Mouse (Mus musculus) c-Kit-positive CD71-positive TER-119-negative erythroid progenitor cells, embryonic 14.5 days (primary cell): ENCODE data around the gene Fam189a2.

Experiments used
- DNase-seq: peaks from one replicate; pipeline ENCODE4 v3.0.0-alpha.2; 2013; ENCODE audit warnings: low read depth

Gene Fam189a2

DNA sequence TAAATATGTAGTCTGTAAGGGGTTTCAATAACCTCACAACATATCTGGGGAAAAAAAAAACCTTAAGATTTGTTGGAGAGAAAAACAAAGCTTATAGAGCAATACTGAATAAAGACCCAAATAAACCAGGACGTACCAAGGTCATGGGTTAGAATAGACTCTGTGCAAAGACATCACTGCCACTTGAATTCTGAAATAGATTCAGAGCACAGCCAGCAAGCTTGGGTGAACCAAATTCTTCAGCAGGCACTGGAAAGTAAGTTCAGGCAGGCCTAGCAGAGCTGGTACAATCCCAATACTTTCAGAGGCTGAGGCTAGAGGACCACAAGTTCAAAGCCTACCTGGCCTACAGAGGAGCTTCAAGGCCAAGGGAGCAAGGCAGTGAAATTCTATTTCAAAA, 6.2 kb downstream of the Fam189a2 start:
- DNase-seq = no peak

DNA sequence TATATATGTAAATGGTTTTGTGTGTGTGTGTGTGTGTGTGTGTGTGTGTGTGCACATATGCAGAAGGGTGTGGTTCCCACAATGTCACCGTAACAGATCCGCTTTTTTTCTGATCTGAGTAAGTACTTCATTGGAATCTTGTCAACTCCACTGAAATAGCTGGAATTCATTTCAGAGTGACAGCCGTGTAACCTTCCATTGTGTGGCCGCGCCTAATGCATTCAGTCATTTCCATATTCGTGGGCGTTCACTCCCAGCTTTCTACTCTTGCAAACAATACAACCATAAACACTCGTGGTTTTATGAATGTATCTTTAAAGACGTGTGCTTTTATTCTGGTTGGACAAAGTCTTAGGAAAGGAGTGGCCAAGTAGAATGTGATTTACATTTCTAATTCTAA, 6.7 kb downstream of the Fam189a2 start:
- DNase-seq = no peak

DNA sequence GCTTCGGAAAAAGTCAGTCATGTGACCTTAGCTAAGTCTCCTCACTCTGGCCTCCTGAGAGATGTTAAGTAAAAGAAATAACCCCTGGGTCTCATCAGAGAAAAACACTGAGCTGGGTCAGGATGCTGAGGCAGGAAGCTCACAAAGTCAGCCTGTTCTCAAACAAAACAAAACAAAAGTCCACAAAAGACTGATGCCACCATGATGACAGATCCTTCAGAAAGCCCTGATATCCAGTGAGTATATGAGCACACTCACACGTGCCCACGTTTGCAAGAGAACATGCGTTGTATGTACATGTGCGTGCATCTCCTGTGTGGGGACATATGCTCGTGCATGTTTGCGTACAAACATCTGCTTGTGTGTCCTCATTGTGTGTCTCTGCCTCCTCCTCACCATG, 7.5 kb downstream of the Fam189a2 start:
- DNase-seq = no peak

DNA sequence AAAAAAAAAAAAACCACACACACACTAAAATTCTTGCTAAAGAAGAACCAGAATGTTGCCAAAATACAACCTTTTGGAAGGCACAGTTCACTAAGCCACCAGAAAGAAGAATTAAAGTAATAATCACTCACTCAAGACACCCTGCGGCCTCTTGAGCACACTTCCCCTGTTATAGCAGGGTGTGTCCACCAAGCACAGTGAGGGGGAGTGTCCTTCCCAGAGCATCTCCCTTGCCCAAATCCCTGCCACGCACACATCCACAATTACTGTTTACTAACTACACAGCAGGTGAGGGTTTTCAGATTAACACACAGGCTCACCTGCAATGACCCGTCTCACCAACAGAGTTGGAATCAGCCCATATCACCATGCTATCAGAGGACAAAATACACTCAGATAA, 8.0 kb downstream of the Fam189a2 start:
- no peak for DNase-seq

DNA sequence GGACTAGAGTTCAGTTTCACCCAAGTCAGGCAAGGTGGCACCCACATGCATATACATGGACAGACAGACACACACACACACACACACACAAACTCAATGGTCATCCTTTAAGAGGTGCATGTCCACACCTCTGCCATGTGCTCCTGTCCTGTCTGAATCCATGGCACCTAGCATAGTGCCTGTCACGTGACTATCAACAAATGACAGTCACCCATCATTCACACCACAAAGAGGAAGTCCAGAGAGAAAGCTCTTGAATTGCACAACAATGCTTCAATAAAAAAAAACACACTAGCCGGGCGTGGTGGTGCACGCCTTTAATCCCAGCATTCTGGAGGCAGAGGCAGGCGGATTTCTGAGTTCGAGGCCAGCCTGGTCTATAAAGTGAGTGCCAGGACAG, 8.5 kb downstream of the Fam189a2 start:
- DNase-seq = no peak

DNA sequence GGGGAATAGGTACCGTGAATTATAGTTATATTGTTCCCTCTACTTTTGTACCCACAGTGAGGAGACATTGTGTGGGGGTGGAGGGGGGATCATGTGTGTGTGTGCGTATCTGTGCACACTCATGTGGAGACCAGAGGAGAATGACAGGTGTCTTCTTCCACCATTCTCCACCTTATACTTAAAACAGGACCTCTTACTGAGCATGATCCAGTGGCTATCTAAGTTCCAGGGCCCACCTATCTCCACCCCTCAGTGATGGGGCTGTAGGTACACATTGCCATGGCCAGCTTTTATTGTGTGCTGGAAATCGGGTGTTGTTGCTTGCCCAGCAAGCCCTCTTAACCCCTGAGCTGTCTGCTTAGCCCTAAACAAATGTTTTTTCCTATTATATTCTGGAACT, 10.1 kb downstream of the Fam189a2 start:
- no peak for DNase-seq

DNA sequence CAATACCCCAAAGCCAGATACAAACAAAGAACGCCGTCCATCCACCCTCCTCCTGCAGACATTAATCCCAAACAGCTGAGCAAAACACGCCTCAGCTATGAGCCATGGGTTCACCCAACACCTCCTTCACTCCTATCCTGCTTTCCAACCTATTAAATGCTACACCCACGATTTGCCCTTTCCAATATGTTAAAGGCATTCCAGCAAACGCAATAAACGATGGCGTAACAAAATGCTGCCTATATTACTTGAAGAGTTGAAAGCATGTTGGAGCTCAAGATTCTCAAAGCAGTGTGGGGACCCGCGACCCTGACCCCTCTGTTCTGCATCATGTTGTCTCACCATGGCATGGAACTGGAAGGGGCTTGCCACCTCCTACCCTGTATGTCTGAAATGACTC, 11.2 kb downstream of the Fam189a2 start:
- DNase-seq = no peak

DNA sequence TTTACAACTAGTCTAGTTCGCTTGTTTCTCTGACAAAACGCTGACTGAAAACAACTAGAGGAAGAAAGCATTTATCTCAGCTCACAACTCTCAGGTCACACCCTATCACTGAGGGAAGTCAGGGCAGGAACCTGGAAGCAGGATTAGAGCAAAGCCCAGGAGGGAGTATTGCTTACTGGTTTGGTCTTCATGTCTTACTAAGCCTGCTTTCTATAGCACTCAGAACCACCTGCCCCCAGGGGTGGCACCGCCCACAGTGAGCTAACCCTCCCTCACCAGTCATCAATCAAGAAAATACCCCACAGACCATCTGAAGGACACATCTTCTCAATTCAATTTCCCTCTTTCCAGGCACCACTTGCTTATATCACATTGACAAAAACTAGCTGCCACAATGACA, 12.4 kb downstream of the Fam189a2 start:
- DNase-seq = no peak

DNA sequence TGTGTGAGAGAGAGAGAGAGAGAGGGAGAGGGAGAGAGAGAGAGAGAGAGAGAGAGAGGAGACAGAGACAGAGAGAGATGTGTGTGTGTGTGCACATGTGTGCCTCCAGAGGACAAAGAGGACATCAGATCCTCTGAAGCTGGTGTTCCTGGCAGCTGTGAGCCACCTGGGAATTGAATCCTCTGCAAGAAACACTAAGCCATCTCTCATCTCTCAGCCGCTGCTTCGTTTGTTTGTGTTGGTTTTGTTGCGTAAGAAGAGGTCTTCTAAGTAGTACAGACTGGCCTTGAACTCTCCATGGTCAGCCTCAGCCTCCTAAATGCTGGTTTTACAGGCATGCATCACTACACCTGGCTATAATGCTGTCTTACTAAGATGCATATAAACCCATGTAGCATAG, 12.9 kb downstream of the Fam189a2 start:
- DNase-seq = no peak

DNA sequence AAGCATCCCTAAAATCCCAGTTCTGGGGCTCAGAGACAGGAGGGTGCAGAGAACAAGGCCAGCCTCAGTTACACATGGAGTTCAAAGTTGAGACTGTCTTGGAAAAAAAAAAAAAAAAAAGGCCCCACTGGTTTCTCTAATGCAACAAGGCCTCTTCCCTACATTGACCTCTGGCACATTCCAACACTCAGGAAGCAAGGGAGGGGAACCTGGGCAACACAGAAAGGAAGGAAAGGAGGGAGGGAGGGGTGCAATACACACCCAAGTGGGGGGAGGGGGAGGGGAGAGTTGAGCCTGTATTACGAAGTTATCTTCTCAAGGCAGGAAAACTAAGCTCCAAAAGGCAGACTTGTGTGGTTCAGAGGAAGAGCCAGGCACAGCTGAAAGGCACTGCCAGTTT, 13.4 kb downstream of the Fam189a2 start:
- no peak for DNase-seq

DNA sequence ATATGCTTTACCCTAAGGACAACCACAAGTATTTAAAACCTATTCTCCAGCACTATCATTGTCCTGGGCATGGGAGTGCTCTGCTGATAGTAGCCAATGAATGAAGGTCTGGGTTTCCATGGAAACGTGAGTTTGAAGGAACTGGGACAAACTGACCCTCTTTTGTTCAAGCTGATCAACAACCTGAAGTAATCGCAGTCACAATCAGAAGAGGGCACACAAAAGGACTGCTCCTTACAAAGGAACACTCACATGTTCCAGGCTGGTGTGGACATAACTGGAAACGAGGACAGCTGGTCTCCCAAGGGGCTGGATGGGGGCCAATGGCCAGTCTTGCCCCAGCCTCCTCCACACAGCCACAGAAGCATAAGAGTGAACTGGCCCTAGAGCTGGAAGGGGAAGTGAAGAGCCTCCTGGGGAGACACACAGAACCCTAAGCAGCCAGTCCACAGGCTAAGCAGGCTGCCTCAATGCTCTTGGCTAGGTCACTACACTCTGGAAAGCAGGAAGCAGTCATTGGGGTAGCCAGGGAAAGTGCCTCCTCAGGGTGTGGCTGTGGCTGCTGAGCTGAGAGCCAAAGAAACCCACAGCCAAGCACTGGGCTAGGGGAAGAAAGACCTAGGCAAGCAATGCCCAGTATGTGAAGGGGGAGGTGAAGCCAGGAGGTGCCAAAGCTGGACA, 14.0 kb downstream of the Fam189a2 start:
- DNase-seq = no peak

DNA sequence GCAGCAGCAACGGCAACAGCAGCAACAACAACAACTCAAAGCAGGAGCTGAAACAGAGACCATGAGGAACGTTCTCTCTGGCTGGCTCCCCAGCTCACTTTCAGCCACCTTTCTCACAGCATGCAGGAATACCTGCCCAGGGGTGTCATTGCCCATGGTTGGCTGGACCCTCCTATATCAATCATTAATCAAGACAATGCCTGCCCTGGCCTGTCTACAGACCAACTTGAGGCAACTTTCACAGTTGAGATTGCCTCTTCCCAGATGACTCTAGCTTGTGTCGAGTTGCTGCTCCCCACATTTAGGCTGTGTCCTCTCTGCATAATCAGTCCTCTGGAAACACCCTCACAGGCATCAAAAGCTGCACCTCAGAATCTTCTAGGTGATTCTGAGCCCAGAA, 17.6 kb downstream of the Fam189a2 start:
- no peak for DNase-seq

DNA sequence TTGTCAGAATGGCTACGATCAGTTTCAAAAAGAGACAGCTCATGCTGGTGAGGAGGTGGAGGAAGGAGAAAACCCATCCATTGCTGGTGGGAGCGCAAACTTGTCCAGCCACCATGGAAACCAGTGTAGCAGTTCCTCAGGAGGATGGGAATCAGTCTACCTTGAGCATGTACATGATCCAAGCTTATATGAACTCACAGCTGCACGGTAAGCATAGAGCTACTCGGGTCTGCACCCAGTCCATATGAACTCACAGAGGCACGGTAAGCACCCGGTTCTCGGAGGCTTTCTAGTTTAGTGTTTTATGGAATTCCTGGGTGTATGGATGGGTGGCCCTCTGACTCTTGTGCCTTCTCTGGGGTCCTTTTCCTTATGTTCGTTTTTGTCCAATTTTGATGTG, 18.3 kb downstream of the Fam189a2 start:
- DNase-seq = no peak

DNA sequence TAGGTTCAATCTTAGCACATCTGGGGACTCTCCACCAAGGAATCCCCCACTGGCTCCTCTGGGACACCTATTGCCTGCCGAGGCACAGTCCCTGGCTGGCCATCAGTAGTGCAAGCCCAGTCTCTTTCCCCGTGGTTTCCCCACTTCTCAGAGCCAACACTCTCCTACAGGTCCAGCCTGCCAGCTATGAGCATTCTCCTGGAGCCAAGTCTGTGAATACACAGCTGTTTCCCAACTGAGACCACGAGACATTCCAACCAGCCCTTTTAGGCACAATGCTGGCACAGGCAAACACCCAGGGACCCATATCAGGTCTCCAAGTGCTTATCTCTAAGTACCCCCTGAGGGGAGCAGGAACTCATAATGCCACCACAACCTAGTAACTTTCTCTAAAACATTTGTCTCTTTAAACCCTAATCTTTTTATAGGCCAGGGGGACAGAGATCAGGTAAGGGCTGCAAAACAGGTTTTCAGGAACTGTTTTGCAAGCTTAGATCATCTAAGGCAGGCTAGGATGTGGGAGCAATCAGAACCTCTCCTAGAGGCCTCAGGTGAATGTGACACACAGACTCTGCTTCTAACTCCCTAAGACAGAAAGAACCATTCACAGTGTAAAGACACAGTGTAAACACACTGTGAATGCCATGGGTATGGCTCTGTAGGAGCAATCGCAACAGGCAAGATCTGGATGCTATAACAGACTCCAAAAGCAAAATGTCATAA, 23.0 kb downstream of the Fam189a2 start:
- DNase-seq = no peak

DNA sequence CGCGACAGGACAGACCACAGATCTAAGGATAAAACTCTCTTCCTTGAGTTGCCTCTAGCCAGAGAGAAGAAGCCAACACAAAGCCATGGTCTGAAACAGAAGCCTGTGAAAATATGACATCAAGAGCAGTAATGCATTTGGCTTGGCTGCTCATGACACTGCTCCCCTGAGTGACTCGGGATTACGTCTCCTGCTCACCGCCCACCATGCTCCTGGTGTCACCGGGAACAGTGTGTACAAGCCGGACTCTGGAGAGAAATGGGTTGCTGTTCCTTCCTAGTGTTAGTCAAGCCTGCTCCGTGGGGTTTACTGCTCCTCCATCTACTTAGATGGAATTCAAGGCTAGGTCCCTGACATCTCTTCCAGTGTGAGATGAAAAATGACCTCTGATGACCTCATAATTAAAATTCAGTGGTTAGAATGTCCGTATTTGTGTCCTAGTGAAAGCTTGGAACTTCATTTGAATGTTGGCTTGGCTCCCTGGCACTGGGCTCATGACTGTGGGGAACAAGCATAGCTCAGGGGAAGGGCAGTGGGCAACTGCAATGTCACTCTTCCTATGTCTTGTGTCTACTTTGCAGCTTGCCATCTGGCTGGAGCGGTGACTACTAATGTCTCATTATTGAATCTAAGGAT, 23.7 kb downstream of the Fam189a2 start:
- no peak for DNase-seq

DNA sequence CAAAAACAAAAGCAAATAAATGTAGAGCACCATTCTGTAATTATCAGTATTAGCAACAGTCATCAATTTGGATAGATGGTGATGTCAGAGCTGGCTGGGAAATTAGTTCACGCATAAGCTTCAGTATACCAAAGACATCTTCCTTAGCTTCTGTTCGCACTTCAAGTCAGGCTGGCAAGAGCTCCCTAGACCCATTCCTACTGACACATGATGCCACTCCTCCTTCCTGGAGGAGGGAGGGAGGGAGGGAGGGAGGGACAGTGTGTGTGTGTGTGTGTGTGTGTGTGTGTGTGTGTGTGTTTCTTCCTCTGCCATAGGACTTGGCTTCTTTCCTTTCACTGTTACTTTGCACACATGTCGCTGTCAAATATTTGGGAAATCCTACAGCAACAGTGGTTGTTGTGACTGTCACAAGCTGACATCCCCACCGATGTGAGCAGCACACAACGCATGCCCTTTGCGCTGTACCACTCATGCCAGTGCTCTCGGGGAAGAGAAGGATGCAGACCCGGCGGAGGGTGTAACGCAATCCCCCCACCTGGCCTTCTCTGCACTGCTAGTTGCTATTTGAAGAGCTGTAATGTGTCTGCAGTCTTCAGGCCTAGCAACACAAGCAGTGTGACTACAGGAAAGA, 34.9 kb downstream of the Fam189a2 start:
- DNase-seq = no peak

DNA sequence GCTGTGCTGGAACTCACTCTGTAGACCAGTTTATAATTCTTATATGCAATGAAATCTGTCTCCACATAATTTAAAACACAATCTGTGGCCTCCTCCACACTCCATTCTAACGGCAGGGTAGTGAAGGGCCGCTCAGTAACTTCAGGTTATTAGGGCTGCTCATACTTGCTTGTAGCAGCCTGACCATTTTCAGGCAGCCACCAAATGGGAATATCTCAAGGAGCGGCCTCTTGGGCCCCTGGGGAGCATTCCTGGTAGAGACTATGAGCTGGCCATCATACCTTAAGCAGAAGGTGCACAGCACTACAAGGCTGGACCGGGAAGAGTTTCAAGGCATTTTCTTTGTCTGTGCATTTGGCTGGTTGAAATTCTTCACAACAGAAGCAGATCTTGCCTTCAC, 42.7 kb downstream of the Fam189a2 start:
- DNase-seq = no peak

DNA sequence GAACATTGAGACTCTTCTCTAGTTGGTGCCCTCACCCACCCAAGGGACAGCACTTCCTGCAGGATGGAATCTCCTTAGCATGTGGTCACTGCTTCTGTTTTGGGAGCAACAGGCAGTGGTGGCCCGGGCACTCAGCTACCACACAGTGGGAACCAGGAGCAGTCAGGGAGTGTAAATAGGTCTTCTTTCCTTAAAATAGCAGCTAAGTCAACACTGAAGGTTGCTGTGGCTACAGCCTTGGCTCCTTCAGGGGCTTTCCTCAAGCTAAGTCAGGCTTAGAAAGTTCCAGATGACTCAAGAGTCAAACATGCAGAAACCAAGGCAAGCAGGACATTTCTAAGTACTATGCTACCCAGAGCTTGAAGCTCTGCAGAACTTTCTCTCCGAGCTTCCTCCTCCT, 43.5 kb downstream of the Fam189a2 start:
- DNase-seq = no peak

DNA sequence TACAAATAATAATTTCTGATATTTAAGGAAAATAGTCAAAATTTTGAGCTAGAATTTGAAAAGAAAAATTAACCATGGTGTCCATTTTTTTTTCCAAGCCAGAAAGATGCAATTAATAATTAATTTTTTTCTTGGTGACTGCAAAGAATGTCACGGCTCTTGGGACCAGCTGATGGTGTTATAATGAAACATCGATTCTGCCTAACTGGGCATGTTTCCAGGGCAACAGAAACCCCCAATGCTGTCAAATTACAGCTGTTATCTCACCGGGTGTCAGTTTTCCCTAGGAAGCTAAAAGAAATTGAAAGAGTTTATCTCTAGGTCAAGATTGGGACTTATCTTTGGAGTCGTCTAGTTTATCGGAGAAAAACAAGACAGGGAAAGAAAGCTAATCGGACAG, 46.6 kb downstream of the Fam189a2 start:
- no peak for DNase-seq

DNA sequence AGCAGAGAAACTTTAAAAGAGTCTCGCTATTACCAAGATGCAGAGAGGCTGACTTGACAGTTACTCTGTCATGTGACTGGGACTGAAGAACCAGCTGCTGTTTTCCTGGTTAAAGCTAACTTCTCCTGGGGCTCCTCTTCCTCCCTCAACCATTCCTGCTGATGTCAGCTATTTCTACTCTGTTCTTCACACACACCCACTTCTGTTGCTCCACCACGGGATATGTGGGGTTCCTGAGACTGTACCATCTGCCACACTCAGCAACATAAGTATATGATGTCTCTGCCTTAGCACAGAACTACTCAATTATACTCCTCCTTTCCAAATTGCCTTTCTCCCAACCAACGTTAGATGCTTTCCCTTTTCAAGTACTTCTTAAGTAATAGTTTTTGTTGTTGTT, 50.2 kb downstream of the Fam189a2 start:
- DNase-seq = no peak

DNA sequence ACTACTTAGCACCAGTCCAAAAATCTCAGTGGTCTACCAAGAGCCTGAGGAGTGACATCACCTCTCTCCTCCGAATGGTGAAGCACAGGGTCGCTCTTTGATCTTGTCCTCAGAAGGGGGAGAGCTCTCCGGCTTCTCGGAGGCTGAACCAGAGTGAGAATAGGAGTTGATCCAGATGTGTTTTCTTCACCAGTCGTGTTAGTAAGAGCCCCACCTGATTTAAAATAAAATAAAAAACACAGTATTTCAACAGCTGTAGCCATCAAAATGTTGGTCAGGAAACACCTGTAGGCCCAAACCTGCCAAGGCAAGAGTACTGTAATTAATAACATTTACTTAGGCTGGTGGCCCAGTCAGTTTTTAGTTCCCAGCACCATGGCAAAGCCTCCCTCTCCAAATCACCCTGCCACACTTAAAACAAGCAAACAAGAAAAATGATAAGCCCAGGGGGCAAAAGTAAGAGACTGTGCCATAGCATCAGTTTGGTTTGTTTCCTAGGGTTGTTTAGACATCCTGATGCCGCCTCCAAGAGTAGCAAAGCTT, 52.8 kb downstream of the Fam189a2 start:
- no peak for DNase-seq

DNA sequence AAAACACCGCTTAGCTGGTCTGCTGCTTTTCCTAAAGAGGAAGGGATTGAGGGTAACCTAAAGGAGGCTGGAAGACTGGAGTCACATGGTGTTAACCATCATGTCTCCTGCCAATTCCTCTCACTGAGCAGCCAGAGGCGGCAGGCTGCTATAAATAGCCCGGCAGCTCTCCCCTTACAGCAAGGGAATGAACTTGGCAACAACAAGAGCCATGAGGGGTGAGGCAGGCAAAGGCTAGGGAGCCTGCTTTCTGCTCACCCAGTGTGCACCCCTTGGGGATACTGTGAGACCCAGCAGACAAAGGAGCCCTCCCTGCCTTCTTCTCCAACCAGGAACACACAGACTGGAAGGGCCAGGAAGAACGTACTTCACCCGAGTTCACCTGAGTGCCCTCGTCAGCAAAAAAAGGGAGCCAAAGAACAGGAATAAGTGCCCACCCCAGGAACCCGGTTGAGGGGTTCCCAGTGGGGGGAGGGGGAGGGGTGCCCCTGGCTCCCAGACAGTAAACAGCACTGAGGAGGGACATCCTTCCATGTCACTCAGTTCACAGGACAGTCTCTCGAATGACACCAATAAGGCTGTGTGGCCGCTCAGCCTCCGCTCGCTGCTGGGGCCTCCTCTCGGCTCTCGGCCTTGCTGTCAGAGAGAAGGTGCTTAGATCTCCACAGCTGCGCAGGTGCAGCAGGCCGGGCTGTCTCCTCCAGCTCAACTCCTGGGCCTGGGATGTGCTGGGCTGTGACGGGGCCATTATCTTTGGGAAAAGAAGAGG, 57.8 kb downstream of the Fam189a2 start:
- DNase-seq = no peak
